Mouse (Mus musculus) spleen, adult 18-20 months (tissue): Measurements from ENCODE around the gene Clnk.
"Not testable (repeated sequence)": the region's sequence is repeated elsewhere in the genome, so short reads cannot be mapped to it uniquely, and the experiment has no call there.

Source experiments
- DNase-seq, 2 experiments: peaks; one replicate each; pipeline ENCODE4 v3.0.0; 2022; ENCODE audit warnings: mixed read lengths in 2 of 2

The Clnk gene

DNA sequence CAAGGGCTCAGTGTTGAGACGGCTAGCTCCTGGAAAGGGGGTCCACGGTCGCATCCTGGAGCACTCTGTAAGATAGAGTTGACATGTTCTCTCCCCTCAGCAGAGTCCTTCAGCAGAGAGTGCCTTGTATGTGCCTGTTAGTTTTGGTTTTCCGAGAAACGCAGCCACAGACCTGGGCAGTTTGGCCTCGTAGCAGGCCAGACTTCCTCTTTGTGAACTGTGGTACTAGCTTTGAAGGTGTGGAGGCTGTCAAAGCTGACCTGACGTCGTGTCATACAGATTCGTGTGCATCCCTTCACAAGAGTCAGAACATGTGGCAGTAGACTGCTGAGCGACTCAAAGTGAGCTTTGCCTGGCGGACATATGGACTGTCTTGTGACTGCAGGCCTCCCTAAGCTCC lies at the start of gene Clnk:
TSS of gene Clnk (minus strand) at position 191 of the 400 bp plus-strand sequence.
- no peak for DNase-seq

DNA sequence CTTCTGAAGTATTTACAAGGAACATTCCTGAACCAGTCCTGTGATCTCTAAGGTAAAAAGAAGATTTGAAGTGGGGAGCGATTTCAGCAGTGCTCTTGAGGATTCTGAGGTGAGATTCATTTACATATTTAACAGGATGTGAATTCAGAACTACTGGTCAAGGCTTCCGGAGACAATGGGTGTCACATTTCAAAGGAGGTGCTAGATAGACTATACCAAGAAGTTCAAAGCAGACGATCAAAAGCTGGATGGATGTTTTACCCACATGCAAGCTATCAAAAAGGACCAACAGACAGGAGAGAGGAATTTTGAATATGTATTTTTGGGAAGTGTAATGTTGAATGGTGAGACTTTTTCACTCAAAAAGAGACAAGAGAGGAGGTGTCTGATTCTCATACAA lies 28.7 kb upstream of the Clnk start:
- no peak for DNase-seq

DNA sequence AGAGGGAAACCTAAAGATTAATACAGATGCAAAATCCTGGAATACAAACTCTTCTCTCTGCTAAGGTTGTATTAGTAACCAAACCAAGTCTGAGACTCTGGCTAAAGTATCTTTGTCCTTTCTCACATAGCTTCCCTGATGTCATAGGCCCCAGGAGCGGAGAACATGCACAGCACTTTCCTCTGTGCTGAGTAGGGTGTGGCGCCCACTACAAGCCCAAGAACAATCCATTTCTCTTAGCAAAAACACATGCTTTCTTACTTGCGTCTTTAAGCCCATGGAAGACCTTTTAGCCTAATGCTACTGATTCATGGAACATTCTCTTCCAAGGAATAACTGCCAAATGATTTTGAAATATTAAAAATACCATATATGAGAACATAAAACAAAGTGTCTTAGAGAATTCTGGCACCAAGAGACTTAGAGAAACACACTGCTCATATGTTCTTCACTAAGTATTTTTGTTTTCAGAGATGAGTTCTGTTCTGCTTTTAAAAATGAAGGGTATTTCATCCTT lies 28.0 kb upstream of the Clnk start:
- DNase-seq = no peak

DNA sequence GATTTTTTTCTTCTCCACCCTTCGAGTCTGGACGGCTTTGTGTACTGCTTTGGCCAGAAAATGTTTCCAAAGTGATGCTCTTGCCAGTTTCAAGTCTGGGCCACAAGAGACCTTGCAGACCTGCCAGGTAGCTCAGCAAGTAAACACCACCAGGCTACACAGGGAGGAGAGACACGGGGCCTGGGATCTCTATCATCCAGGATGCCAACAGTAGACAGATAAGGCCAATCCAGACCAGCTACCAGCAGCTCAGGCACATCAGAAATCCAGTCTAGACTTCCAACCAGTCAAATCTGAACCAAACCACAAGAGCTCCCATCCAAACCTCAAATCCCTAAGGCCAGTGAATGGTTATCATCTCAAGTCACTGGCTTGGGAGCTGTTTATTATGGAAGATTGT lies 26.3 kb upstream of the Clnk start:
- no peak for DNase-seq

DNA sequence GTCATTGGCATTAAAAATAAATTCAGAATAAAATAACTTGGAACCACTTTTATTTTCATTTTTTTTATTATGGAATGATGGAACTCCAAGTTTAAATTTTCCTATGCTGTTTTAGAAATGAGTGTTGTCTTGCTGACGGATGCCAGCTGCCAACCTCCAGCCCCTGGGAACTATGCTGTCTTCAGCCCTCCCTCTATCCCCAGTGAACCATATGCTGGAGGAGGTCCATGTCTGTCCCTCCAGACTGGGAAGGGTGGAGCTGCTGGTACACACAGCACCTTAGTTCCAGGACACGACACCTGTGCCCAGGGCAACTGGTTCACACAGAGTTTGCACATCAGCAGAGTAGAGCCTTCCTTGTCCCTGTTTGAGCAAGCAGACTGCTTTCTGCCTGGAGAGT lies 22.4 kb upstream of the Clnk start:
- no peak for DNase-seq

DNA sequence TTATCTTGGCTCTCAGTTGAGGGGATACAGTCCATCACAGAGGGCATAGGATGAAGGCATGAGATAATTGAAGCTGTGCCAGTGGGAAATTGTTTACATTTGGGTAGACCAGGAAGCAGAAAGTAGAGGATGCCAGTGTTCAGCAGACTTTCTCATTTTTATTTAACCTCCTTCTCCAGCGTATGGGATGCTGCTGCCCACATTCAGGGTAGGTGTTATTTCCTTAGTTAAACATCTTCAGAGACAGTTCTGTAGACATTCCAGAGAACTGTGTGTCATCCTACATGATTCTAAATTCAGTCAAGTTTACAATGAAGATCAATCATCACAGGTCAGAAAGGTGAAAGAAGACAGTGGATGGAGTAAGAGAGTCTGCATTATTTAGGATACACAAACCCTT lies 12.0 kb upstream of the Clnk start:
- DNase-seq = no peak

DNA sequence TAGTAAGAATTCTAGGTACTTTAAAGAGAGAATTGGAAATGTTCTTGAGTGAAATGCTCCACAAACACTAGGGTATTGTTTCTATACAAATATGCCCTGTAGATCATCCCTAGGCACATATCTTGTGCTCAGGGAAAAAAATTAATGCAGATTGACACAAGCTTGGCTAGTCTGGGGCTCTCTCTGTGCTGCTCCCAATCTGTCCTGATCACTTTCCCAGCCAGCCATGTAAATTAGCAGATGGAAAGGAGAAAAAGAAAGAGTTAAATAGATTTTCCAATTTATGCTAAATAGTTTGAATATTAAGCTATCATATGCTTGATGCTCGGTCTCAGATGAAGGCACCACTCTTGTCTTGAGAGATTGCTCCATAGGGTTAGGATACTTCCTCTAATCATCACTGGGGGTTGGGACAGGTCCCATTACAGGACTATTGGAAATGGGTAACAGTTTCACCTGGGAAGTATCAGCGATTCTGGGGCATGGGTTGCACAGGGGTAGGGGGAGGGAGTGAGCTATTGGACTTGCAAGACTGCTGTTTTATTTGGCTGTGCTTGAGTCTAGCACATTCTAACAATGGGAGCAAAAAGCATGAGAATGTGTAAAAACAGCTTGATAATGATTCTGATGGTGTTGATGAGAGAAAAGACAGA lies 10.1 kb upstream of the Clnk start:
- no peak for DNase-seq

DNA sequence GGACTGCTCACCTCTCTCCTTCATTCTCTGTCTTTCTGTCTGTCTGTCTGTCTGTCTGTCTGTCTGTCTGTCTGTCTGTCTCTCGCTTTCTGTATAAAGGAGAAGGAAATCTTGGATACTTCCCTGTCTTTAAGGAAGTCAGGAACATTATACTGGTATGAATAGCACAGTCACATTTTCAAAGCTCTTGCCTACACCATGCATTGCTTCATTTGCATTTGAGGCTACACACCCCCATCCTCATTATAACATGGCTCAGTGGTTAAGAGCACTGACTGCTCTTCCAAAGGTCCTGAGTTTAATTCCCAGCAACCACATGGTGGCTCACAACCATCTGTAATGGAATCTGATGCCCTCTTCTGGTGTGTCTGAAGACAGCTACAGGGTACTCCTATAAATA lies 6.0 kb upstream of the Clnk start:
- not testable (repeated sequence) for DNase-seq

DNA sequence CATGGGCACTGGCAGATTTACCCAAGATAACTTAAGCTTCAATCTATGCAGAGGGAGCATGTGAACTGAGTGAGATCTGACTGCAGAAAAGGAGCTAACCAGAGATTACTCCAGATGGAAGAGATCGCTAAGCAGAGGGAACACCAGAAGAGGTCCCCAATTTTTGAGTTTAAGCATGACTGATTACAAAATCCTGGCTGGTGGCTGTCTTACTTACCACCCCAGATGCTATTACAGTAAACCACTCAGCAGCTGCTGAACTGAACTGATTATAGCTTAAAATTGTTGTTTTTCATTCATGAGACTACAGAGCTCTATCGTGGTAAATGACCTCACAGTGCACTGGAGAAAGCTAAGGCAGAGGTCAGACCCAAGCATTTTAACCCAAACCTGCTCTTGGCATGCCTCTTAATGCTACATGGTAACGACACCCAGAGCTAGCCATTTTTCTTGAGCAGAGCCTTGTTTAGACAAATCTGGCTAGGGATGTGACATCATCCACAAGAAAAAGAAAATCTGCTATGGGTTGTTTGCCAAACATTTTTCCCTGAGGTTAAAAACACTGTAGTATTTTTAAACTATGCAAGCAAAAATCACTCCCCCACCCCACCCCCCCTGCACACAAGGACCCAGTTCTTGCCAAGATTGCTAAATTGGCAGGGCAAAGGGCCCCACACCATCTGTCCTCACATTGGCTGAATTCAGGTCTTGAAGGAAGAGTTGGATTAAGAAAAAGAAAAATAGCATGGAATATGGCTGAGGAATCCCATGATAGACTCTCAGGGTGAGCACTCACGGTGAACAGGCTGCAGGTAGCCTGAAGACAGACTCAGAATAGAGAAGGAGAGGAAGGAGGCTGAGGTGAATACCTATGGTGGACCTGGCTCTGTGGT lies 5.4 kb upstream of the Clnk start:
- DNase-seq = no peak

DNA sequence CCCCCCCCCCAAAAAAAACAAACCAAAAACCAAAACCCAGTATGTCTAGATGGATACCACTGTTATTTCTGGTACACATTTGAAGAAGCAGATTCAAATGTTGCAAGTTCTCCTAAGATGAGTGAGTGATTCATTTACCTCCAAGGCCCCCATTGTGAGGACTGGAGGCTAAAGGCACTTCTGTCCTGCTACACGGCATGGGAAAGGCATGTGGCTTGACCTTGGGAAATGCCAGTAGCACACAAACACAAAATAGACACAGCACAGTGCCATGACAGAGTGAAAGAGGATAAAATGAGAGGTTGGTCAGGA lies 4.8 kb upstream of the Clnk start:
- no peak for DNase-seq

DNA sequence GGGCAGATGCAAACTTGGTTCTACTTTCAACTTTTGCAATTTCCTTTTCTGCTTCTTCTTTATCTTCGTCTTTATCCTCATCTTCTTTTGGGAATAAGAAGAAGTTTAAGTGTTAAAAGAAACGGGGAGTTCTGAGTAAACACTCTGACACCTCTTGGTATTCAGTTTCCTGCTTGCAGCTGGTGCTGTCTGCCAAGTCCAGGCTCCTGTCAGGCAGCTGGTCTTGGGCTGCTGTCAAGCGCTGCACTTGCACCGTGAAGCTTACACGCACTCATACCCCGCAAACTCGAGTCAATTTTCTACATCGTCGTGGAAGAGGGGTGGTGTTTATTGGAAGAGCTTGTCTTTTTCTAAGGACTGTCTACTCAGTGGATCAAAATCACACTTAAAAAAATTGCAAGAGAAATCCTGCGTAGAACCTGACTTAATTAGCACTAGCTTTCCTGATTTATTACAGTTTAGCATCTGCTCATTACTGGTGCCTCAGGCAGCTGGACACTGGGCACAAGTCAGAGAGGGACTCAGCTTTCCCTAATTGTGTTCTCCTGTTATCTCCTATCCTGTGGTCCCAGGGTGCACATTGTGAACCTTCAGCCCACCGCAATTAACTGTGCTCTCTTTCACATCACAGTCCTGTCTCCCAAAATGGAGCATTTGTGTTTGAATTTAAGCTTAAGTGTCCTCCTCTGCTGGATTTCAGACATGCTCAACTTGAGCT lies 3.5 kb upstream of the Clnk start:
- DNase-seq = no peak

DNA sequence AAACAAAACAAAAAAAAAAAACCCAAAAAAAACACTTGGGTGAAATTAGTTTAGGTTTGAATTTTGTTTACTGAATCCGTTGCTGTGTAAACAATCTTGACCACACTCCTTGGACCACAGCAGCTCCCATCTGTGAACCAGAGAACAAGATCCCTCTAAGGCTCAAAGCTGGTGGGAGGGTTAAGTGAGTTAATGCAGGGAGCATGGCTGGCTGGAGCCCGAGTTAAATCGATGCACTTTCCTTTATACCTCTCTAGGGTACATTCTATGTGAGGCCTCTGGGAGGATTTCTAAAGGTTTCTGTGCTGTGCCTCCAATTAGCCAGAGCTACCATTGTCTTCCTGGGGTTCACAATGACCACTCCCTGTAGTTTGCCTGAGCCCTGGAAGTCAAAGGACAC lies 1.2 kb downstream of the Clnk start:
- no peak for DNase-seq

DNA sequence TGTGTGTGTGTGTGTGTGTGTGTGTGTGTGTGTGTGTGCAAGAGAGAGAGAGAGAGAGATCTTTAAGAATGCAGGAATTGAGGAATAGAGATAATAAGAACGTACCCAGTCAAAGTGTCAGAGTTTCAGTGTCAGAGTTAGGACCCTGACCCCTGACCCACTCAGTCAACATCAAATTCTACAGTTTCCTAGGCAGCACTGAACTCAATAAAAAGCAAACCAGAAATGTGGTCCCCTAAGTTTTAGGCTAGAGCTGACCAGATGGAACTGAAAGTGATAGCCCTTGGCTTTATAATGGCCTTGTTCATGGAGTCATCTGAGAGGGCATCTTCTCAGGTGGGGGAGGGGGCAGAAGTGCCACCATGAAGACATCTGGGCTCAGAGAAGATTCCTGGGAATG lies 1.7 kb downstream of the Clnk start:
- no peak for DNase-seq

DNA sequence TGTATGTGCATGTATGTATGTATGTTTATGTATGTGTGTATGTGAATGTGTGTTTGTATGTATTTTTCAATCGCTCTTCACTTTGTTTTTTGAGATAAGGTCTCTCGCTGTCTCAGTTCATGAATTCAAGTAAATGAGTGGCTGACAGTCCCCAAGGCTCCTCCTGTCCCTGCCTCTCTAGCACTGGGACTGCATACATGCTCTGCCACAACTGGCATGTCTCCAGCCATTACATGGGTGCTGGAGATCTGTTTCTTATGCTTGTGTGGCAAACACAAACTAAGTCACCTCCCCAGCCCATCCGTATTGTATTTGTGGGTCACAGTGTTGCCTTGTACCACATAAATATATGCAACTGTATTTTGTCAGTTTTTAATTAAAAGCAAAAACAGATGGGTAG lies 3.7 kb downstream of the Clnk start:
- DNase-seq = no peak

DNA sequence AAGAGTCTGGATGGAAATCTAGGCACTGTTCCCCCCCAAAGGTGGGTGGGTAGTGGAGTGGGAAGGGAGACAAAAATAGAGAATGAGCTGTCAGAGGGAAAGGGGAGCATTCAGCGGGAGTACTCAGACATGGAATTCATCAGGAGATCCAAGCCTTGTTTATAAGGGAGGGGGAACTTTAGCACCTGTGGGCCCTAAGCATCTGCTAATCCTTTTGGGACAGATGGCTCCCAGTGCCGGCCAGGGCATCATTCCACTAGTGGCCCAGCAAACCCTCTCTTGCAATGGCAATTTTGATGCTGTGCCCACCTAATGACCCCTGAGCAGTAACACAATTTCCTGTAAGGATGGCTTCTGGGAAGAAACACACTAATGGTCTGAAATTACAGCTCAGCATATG lies 5.0 kb downstream of the Clnk start:
- DNase-seq = no peak

DNA sequence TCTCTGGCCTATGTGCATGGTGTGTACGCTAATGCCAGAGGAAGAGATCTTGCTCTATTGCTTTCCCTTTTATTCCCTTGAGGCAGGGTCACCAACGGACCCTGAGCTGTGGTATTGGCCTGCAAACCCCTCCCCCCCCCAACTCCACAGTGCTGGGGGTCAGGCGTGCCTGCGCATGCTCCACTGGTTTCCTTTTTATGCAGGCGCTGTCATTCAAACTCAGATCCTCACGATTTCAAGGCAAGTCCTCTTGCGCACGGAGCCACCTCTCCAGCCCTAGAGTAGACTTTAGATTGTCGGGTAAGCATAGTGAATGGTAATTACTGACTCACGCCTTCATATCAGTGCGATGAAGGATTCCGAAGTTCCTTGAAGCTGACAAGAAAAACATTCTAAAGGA lies 6.1 kb downstream of the Clnk start:
- no peak for DNase-seq

DNA sequence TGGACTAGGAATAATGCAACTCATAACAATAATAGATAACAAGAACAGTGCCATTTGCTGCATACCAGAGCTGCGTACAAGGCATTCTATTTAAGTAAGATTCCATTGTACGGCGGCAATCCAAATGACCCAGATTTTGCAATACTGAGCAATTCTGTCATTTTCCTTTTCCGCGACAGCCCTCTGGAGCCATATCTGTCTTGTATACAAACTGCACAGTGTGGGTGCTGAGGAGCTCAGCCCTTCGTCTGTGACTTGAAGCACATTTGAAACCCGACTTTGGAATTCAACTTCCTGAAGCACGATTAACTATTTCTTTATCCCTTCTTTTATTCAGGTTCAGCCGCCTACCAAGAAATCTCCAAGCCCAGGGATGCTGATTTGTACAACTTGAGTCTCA lies 6.6 kb downstream of the Clnk start:
- DNase-seq = no peak

DNA sequence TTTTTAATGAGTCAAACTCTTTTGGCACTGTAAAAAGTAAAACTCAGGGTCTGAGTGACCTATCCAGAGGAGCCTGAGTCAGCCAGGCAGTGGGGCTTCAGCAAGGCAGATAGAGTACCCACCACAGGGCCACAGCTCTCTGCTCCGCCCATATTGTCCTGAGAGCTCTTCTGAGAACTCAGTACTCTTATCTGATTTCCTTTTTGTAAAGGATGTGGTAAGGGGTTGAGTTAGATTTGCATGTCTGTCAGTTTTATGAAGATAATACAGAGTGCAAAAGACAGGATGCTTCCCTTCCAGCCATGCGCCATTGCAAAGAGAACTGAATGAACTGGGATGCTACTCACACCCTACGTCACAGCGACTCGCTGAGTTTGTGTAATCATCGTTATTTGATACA lies 12.0 kb downstream of the Clnk start:
- DNase-seq = no peak

DNA sequence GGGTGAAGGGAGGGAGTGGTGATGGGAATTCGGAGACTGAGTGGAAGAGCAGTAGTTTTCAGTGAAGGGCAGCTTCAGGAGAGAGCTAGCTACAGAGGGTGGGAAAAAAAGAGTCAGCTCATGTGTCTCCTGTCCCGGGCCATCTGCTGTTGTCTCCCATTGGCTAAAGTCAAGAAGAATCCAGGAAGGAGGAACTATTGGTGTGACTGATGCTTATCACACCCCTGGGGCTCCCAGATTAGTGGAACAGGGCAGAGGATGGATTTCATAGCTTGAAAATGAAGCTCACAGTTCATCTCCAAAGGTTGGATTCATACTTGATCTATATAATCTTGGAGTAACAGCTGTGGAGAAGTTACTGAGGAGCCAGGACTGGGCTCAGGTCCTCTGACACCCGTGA lies 13.6 kb downstream of the Clnk start:
- DNase-seq = no peak

DNA sequence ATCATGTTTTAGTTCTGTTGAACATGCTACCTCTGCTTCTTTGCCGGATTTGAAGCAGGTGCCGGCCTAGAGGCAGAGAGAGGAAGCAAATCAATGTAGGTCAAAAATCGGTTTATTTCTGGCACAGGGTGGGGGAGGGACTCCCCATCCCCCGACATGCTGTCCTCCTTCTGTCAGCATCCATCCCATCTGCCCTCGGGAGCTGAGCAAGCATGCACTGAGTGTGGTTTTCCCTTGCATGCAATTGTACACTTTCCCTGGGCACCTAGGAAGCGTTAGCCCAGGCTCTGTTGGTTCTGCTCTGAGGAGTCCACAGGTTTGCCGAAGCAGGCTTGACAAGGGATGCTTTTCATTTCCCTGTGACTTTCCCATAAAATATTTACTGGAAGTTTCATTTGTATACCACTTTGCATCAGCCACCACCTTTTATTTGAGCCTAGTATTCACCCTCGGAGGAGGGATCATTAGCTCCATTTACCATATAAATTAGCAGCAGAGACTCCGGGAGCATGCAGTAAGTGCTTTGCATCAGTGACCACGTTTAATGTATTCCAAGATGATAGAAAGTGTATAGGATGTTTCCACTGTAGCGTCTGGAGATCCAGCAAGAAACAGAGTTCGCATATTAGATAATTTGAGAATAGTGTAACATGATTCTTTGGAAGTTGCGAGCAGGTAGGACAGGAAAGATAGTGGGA lies 14.2 kb downstream of the Clnk start:
- no peak for DNase-seq

DNA sequence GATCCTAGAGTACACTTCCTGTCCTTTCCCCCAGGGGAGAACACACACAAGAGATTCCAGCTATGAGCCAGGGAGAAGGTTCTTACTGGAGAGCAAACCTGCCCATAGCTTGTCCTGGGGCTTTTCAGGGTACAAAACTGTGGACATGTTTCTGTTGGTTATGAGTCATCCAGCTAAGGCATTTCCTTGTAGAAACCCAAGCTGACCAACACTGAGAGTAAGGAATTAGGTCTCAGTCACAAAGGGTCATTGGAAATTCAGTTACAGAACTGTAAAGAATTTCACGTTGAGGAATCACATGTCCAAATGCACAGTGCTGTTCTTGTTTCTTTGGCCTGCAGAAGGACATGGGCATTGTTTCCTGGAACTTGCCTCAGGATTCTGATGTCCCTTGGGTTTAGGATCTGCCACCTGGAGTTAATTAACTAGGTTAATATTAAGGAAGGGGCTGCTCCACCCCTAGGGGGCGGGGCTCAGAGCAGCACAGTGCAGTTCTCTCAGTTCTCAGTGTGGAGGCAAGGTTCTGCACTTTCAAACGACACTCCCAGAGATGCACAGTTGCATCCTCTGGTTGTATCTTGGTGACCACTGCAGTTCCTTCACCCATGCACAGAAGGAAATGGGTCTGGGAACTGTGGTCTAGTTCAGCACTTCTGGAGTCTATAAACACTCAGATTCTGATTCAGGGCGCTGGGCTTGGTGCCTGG lies 18.4 kb downstream of the Clnk start:
- DNase-seq = no peak

DNA sequence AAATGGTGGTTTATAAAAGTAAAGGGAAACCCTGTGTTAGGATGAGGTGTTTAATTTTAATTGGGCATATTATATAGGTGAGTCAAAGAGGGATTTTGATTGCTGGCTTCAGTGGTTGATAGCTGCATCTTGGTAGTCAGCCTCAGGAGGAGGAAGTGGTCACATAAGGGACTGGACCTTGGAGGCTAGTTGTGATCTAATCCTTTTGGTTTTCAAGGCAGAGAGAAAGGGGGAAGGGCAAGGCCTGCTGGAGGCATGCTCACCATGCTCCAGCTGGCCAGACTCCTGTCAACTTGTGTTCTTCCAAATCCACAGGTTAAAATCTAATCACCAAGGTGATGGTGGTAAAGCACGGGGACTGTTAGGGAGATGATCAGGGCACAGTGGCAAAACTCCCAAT lies 19.0 kb downstream of the Clnk start:
- no peak for DNase-seq

DNA sequence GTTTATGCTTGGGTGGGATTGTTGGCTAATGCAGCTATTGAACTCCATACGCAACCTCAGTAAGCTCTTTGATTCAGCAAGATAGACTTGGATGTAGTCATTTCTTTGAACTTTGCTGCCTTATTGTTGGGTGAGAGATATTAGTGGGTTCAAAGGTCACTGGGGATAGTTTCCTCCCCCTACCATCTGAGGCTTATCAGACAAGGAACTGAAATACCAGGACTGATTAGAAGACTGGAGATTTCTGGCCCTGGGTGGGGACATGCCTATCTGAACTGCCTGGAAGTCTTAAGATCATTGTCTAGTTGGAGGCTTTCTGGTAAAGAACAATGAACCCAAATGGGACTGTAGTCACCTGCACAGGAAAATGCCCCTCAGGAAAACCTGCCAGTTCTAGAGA lies 26.4 kb downstream of the Clnk start:
- no peak for DNase-seq
